Mouse (Mus musculus): ENCODE measurements around the gene Cnot10.

The Cnot10 gene

DNA sequence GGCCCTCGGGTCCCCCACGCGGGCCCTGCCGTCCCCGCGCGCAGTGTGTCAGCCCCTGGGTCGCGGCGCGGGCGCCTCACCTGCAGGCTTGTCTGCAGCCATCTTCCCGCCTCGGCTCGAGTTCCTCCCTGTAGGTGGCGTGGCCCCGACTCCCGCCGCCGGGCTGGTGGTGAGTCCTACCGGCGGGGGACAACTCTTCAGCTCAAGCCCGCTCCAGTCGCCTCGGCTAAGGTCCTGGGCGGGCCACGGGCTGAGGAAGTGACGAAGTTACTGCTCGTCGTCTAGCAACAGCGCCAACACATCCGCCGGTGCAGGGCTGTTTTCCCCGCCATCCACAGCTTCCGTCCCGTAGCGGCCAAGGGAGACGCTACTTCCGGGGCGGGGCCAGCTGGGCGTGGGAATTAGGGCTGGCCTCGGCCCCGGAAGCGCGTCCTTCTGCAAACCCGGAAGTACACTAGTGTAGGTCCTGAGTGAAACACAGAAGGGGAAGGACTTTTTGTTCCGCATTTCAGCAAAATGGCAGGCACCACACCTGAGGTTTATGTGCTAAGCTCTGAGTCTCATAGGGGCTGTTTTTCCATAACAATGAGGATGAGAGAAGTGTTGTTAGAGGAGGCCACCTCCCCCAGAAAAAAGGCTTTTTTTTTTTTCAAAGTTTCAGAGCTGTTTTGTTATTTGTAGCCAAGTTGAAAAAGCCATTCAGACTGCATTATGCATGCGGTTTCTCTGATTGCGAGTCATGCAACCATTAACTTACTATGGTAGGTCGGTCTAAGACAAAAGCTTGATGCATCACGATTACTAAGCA, at the start of gene Cnot10:
Cnot10 (minus strand) TSS at position 346 of the 808 bp plus-strand sequence.
- peak; percentile 99 for DNase-seq (ENCODE audit: low spot score)

DNA sequence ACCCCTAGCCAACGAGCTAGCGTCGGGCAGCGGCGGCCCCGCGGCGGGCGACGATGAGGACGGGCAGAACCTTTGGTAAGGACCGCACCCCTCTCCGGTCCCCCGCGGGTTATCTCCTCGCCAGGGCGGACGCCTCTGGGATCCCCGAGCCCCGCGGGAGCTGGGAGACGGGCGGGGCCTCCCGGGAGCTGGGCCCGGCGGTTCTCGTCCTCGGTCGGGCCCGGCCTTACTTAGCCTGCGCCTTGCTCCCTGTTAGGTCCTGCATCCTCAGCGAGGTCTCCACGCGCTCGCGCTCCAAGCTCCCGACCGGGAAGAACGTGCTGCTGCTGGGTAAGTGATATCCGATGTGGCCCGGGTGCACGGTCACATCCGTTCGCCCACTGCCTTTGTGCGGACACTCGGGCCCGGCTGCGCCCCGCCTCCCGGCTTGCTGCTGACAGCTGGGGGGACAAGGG, 49.0 kb upstream of the Cnot10 start:
- DNase-seq (ENCODE audit: low spot score), result no peak

DNA sequence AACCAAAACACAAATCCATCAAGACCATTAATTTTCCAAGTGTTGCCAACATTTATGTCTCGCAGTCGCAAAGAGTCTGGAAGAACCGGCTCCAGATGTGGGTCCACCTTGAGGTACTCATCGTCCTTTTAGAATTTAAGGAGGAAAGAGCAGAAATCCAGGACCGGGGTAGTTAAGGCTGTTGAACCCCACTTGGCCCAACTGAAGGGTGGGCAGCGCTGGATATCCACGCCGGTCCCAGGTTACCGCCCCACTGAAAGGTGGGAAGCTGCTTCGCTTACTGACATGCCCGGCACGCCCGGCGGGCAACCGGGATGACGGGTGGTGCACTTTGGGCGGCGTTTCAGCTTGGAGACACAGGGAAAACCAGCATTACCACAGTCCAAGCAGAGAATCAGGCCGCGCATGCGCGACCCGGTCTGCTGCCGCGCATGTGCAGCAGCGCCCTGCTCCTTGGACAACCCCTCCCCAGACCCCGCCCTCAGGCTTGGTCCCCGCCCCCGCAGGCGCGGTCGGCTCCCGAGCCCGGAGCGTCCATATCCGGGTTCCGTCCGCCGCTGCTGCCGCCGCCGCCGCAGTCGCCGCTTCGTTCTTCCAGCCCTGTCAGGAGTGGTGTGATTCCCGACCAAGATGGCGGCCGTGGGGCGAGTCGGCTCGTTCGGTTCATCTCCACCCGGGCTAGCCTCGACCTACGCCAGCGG, 48.4 kb upstream of the Cnot10 start, which contains the start of gene Dync1li1:
Dync1li1 (plus strand) TSS at position 539 of the 701 bp plus-strand sequence.
- DNase-seq (ENCODE audit: low spot score), result peak; percentile 99

DNA sequence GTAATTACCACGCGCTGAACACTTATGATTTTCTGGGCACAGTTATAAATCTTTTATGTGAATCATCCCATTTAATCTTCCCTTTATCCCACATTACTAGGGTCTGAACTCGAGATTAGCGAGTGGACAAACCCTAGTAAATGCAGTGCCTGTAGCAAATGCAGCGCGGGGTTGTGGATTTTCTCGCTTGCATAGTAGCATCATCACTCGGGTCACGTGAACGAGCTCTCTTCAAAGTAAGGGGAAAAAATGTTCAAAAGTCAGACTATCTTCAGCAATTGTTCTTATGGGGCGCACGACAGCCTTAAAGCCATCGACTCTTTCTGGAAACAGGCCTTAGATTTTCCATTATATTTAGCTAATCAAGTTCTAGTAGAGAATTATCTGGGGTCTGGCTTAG, 47.7 kb upstream of the Cnot10 start:
- no peak for DNase-seq (ENCODE audit: low spot score)

DNA sequence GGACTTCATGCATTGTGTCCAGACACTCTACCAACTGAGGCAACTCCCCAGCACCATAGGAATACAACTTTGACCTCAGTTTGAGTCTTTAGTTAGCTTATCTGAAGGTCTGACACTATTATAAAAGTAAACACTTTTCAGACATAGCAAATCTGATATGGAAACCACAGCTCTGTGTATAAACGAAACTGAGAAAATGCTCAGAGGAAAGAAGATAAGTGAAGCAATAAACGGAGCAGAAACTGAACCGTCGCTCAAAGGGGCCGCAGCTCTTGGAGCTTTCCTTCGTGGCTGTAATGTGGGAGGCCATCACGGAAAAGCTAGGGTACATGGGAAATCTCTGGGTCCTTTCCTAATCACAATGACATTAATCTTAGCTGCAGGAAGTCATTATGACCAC, 46.3 kb upstream of the Cnot10 start:
- no peak for DNase-seq (ENCODE audit: low spot score)

DNA sequence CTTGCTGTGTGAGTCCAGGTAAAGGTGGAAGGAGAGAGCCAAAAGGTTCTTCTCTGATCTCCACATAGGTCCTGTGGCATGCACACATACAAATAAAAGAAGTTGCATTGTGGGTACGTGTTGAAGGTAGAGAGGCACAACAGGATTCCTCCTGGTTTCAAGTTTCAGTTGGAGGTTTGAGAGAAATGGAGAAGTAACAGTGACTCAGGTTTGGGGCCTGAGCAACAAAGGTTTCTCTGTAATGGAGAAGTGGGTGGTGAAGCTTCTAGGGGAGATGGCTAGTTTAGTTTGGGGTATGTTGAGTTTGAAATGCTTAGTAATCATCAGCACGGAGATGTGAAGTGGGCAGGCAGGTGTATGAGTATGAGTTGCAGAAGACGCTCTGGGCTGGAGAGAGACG, 42.2 kb upstream of the Cnot10 start:
- no peak for DNase-seq (ENCODE audit: low spot score)

DNA sequence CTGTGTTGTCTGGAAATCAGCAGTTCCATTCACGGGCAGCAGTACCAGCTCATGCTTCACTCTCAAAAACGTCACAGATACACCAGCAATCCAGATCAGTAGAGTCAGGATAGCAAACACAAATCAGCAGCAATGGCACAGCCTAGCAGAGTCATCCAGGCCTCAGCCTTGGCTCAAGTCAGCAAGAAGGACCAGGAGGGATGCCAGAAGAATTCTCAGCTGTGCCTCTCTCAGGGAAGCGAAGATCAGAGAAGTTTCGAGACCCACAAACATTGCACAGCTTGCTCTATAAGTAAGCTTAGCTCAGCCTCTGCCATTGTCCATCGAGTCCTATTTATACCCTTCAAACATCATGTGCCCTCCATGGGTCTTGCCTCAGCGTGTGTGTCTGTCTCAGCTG, 40.5 kb upstream of the Cnot10 start:
- DNase-seq (ENCODE audit: low spot score), result no peak

DNA sequence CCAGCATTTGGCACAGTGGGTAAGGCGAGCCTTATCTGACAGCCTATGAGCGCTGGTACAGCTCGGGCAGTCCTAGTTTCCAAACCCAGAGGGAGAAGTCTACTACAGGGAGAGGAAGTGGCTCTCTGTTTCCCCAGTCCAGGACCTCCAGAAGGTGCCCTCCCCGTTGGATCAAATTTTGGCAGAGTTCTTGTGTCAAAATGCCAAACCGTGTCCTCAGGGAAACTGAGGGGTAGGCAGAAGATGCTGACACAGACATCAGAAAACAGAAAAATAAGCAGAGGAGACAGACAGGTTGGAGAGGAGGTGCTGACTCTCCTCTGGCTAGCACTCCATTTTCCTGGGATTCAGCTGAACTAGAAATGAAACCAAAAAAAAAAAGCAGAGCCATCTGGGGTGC, 40.0 kb upstream of the Cnot10 start:
- no peak for DNase-seq (ENCODE audit: low spot score)

DNA sequence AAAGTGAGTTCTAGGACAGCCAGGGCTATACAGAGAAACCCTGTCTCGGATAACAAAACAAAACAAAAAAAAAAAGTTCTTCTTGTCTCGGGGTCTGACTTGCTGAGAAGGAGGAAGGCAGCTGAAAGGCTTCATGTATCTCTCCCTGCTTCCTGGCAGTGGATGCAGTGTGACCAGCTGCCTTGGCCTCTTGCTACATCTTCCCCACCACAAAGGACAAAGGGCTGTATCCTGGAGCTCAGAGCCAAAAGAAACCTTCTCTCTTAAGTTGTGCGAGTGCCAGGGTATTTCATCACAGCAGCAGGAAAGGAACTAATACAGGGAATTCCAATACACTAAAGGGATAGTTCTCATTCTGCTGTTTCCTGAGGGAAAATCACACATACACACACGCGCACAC, 38.6 kb upstream of the Cnot10 start:
- no peak for DNase-seq (ENCODE audit: low spot score)

DNA sequence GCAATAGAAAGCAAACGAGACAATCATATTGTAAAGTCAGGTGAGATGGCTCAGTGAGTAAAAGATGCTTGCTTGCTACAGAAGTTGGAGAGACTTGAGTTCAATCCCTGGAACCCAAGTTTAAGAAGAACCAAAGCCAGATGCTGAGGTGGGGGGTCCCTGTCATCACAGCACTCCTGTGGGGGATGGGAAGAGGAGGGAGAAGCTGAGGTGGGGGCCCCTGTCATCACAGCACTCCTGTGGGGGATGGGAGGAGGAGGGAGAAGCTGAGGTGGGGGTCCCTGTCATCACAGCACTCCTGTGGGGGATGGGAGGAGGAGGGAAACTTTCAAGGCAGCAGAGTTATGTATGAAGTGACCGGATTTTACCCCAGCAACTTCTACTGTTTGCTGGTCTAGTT, 33.6 kb upstream of the Cnot10 start:
- no peak for DNase-seq (ENCODE audit: low spot score)

DNA sequence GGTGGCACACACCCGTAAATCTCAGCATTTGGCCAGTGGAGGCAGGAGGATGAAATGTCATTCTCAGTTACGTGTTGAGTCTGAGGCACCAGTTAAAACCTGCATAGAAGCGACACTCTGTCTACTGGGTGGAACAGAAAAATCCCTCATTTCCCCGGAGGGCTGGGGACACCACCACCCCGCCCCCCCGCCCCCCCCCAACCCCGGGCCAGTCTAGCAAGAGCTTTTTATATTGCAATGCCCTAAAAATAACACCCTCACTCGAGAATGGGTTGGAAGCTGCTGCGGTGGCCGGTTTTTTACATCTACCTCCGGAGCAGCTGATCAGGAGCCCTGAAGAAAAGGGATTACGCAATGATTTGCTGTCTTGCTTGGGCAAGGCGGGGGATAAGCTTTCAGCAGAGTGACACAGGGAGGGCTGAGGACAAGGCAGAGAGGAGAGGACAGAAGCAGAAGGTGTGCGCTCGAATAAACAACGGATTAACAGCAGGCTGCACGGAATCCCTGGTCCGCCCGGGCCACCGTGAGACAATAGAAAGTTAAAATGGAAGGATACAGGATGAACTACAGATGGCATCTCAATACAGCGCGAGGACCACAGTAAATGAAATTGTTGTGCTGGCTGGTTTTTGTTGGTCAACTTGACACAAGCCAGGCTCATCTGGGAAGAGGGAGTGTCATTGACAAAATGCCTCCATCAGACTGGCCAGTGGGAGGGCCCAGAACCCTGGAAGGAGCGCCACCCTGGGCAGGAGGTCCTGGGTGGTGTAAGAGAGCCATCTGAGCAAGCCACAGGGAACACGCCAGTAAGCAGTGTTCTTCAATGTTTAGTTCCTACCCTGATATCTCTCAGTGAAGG, 32.9 kb upstream of the Cnot10 start:
- DNase-seq (ENCODE audit: low spot score), result peak; percentile 60

DNA sequence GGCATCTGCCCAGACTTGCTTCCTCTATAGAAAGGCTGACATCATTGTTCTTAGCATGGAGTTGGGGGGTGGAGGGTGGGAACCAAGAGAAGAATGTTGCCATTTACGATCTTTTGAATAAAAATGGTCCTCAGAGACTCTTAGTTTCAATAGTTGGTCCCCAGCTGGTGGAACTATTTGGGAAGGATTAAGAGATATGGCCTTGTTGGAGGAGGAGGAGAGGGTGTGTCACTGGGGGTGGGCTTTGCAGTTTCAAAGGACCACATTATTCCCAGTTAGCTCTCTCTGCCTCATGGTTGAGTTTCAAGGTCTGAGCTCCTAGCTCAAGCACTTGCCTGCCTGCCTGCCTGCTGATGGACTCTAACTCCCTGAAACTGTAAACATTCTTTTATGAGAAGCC, 32.0 kb upstream of the Cnot10 start:
- no peak for DNase-seq (ENCODE audit: low spot score)

DNA sequence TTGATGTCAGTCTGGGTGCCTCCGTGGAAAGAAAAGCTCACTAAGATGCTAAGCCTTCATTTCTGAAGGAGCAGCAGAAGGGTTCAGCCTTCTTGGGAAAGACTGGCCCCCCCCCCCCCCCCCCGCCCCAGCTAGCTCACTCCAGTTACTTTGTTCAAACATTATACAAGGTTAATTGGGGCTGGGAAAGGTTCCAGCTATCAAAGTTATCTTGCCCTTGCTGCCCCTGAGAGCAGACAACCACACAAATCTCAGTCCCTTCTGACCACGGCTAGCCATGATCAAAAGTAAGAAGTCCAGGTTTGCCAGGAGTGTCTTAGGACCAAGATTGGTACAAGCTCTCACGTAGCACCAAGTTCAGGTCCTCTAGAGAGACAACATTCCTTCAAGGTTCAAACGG, 29.0 kb upstream of the Cnot10 start:
- no peak for DNase-seq (ENCODE audit: low spot score)

DNA sequence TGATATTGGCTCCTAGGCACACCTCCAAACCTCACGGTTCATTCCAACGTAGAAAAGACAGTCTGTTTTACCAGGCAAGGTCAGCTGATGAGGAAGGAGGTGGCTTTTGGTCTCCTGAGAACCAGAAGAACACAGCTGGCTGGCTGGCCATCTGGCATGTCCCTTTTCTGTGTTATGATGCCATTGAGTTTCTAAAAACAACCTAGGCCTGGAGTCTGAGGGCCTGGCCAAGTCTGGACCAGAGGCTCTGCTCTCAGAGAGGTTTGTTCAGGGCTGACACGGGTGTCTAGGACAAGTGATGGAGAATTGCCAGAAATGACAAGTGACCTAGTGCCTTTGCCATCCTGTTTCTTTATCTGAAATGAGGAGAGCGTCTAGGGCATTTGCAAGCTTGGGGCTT, 28.1 kb upstream of the Cnot10 start:
- no peak for DNase-seq (ENCODE audit: low spot score)

DNA sequence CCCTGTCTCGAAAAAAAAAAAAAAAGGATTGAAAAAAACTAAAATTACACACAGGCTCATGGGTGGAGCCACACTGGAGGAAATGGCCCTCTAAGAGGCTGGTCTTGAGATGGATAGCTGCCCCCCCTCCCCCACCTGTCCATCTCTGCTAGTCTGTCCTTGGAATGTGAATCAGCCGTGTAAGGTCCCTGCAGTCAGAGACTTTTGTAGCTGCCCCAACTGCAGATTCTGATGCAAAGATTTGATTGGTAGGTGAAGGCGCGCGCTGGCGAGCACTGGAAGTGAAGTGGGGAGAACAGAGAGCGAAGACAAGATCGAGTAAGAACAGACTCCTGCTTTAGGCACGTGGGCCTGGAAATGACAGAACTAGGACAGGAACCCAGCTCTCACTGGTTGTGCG, 26.9 kb upstream of the Cnot10 start:
- DNase-seq (ENCODE audit: low spot score), result no peak

DNA sequence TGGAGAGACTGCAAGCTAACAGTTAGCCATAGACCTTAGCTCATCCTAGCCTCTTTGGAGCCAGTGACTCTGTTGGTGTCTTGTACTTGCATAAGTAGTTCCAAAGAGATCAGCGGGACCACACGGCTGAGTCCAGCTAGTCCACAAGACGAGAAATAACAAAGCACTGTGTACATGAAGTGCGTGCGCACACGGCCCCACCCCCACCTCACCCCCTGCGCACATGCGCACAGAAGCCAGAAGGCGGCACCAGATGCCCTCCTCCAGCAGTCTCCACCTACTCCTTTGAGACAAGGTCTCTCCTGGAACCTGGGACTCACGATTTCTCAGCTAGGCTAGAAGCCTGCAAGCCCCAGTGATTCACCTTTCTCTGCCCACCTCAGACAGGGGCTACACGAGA, 23.8 kb upstream of the Cnot10 start:
- no peak for DNase-seq (ENCODE audit: low spot score)

DNA sequence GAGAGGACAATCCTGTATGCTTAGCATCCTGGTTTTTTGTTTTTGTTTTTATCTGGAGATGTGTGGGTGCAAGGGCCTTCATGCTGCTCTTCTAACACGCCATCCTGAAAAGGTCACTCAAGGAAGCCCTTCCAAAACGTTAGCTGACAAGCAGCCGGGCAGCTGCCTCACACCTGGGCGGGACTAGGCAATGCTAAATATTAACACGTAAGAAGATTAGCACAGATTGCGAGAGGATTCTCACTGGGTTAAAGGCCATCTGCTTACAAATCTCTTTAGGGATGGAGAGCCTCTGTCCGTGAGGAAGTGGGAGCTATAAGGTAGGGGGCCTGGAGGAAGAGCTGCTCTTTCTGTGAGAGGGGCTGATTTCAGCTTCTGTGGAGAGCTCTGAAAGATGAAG, 22.0 kb upstream of the Cnot10 start:
- no peak for DNase-seq (ENCODE audit: low spot score)

DNA sequence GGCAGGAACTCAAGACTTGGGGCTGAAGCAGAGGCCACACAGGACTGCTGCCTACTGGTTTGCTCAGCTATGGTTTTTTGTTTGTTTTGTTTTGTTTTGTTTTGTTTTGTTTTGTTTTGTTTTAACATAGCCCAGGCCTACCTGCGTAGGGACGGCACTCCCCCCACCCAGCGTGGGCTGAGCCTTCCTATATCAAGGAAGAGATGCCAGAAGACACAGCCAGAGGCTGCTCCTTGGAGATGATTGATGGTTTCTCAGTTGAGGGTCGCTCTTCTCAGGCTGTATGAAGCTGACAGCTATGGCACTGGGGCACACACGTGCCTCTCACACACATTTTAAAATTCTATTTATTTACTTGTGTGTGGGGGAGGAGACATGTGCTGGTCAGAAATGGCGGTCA, 21.0 kb upstream of the Cnot10 start:
- DNase-seq (ENCODE audit: low spot score), result no peak

DNA sequence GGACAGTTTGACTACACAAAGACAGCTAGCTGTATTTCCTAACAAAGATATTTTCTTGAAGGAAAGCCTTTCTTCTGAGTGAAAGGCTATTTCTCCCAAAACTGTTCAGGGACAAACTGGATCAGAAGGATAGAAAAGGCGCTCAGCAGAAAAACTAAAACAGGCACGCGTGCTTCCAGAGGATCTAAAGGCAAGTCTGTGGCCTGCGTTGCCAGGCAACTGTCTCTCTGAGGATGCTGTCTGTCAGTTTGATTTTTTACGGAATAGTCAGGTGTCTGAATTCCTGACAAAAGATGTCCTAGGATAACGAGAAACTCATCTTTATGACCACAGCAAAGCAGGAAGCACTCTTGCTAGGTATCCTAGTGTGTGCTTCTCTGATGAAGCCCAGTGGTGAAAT, 20.5 kb upstream of the Cnot10 start:
- no peak for DNase-seq (ENCODE audit: low spot score)

DNA sequence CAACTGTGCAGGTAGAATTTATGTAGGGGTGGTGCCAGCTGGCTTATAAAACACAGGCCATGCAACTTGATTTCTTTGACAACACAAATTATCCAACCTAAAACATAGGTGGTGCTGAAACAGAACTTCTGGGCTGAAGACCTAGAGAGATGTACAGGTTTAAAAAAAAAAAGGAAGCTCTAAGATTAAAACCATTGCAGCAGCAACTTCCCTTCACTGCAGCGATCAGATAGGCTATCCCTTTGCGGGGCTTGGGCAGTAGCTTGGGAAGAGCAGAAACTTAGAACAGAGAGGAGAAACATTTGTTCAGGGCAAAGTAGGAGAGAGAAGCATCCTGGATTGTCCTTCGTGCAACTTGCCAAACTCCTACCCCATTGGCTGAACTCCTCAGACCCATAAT, 16.7 kb upstream of the Cnot10 start:
- DNase-seq (ENCODE audit: low spot score), result no peak

DNA sequence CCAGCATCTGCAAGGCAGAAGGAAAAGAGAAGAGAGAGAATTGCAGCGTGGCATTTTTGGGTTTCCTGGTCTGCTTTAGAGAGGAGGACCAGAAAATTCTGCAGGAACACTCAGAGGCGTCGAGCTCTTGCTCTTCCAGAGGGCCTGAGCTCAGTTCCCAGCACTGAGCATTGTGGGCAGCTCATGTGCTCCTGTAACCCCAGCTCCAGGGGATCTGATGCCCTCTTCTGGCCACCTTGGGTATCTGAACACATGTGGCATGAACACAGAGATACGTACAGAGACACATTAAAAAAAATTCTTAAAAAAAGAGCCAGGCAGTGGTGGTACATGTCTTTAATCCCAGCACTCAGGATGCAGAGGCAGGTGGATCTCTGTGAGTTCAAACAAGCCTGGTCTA, 15.4 kb upstream of the Cnot10 start:
- DNase-seq (ENCODE audit: low spot score), result no peak

DNA sequence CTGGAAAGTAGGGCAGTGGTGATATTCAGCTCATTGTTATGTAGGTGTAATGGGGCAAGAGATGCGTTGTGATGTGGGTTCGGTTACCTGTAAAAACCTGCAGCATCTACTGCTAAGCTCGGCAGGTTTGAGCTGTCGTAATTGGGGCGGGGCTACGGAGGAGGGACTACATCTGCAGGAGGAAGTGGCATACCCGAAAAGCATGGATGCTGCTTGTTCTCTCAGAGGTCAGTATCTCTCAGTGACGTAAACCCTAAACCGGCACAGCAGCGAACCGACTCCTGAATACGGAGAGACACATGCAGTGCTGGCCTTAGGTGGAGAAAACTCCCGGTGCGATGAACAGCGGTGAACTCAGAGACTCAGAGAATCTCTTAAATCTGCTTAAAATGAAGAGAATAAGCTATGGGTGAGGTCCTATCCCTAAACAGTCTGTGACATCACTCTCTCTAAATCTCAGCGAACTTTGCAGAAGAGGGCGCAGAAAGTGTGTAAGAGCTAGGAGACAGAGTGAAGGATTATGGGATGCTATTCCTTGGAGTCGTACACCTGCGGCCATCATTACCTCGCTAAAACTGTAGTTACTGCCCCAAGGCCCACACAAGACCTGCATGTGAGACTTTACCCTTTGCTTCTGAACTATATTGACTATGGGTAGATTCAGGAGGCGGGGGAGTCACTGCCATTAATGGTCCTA, 11.1 kb upstream of the Cnot10 start:
- no peak for DNase-seq (ENCODE audit: low spot score)

Data from retina, embryonic 14.5 days (tissue).